In the genomic region with DNA sequence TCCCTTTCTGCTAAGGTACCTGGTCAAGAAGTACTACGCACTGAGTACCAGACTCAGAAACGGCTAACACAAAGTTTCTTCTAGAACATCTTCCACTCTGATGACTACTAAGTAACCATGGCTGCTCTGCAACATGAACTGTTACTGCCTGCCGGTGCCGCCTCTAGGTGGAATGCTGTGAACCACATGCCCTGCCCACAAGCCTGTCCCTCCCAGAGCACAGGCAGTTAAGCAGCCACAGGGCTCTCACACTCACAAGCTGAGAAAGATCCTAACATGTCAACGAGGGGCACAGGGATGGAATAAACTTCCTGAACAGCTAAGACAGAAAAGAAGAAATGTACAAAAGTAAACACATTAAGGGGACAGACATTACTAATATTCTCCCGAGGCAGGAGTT, we compare ENCODE assay signal across 13 mouse cellular contexts. TPM values are rescaled to one million over a fixed set of nuclear protein-coding genes. Genes with fewer than 3 reads are reported as not detected.
DNase-seq lines count a peak whose midpoint lies in the region; ATAC-seq and TF ChIP-seq lines count a peak whose summit lies in the region.
"Had no signal": no experiment of that assay in that cellular context is flagged by ENCODE, and none has a peak within 500 bp of the region (broad histone marks: within the 10 kb centered on the region; RNA-seq: fewer than 3 reads in every experiment).

No protein-coding gene starts in this region.

- 62% methylated on average over 6 of the region's 6 CpGs for WGBS in embryonic facial prominence, embryonic 13.5 days
- 81% methylated on average over 6 of the region's 6 CpGs for WGBS in embryonic facial prominence, embryonic 10.5 days
- WGBS in kidney, postnatal 0 days = 63% methylated on average over 6 of the region's 6 CpGs

- H3K4me3 ChIP-seq in embryonic facial prominence, embryonic 13.5 days = no peak overlapping the region
- no peak overlapping the region for H3K4me3 ChIP-seq in embryonic facial prominence, embryonic 10.5 days
- no peak overlapping the region for H3K4me3 ChIP-seq in kidney, postnatal 0 days (replicated peaks; ENCODE audit: low read depth, low read length)
- H3K4me3 ChIP-seq: lung, embryonic 15.5 days had no signal

- no peak for ATAC-seq in embryonic facial prominence, embryonic 13.5 days (ENCODE audit: insufficient number of reproducible peaks, insufficient read depth, low FRiP score, low TSS enrichment, low read depth)
- ATAC-seq in kidney, postnatal 0 days (replicated peaks; ENCODE audit: low FRiP score, low read depth) = no peak
- ATAC-seq: hindbrain, postnatal 0 days had no signal

- no peak overlapping the region for H3K4me2 ChIP-seq in embryonic facial prominence, embryonic 13.5 days
- no peak overlapping the region for H3K4me2 ChIP-seq in kidney, postnatal 0 days (ENCODE audit: low read length)
- H3K4me2 ChIP-seq: lung, embryonic 15.5 days had no signal

- DNase-seq in embryonic facial prominence, embryonic 10.5 days (ENCODE audit: low spot score) = no peak
- peak; percentile 18 for DNase-seq in kidney, postnatal 0 days (ENCODE audit: low spot score)
- no peak for DNase-seq in kidney, adult 9 months
- DNase-seq in urinary bladder, postnatal 14 days (ENCODE audit: low spot score) = peak; percentile 43
- no peak for DNase-seq in urinary bladder, postnatal 10 days (ENCODE audit: low spot score)
- no peak for DNase-seq in adrenal gland, postnatal 36 days
- DNase-seq in gastrocnemius, adult 8-10 months (ENCODE audit: low spot score in 2 of 2) = no peak
- DNase-seq: cerebellum, postnatal 25 days; right cerebral cortex, postnatal 25 days had no signal

- no peak overlapping the region for H3K9ac ChIP-seq in embryonic facial prominence, embryonic 13.5 days
- no peak overlapping the region for H3K9ac ChIP-seq in kidney, postnatal 0 days (ENCODE audit: low read depth, low read length)
- H3K9ac ChIP-seq: lung, embryonic 15.5 days had no signal

- H3K27ac ChIP-seq in embryonic facial prominence, embryonic 13.5 days = peak overlapping the region; percentile 28; the same call in 1 of the 2 replicates
- H3K27ac ChIP-seq in embryonic facial prominence, embryonic 10.5 days (replicated peaks) = no peak overlapping the region
- no peak overlapping the region for H3K27ac ChIP-seq in kidney, postnatal 0 days
- H3K27ac ChIP-seq: hindbrain, postnatal 0 days; lung, embryonic 15.5 days had no signal

- no peaks in the 10 kb centered on the region for H3K9me3 ChIP-seq in embryonic facial prominence, embryonic 13.5 days
- H3K9me3 ChIP-seq in embryonic facial prominence, embryonic 10.5 days = no peaks in the 10 kb centered on the region
- H3K9me3 ChIP-seq in kidney, postnatal 0 days (replicated peaks; ENCODE audit: low read length) = no peaks in the 10 kb centered on the region
- H3K9me3 ChIP-seq: G1E; lung, embryonic 15.5 days had no signal

- peaks cover 51% of the 10 kb centered on the region for H3K36me3 ChIP-seq in embryonic facial prominence, embryonic 13.5 days
- H3K36me3 ChIP-seq in embryonic facial prominence, embryonic 10.5 days (replicated peaks) = peaks cover 76% of the 10 kb centered on the region
- H3K36me3 ChIP-seq in kidney, postnatal 0 days (ENCODE audit: insufficient read depth, low read length) = peaks cover 36% of the 10 kb centered on the region

- TF ChIP-seq CTCF in kidney, postnatal 0 days (IDR thresholded peaks at IDR 0.05; ENCODE audit: low read depth) = no peak

- H3K4me1 ChIP-seq in embryonic facial prominence, embryonic 13.5 days = peaks cover 28% of the 10 kb centered on the region
- peaks cover 15% of the 10 kb centered on the region; the same call in 1 of the 2 replicates for H3K4me1 ChIP-seq in embryonic facial prominence, embryonic 10.5 days
- peaks cover 19% of the 10 kb centered on the region for H3K4me1 ChIP-seq in kidney, postnatal 0 days (replicated peaks; ENCODE audit: insufficient read depth, low read length)

- H3K27me3 ChIP-seq in embryonic facial prominence, embryonic 13.5 days = no peaks in the 10 kb centered on the region
- H3K27me3 ChIP-seq in embryonic facial prominence, embryonic 10.5 days (replicated peaks; ENCODE audit: low read depth, poor library complexity, severe bottlenecking) = no peaks in the 10 kb centered on the region
- H3K27me3 ChIP-seq in kidney, postnatal 0 days (ENCODE audit: insufficient read depth, low read length) = no peaks in the 10 kb centered on the region
- H3K27me3 ChIP-seq: lung, embryonic 15.5 days had no signal

RNA-seq across cellular contexts. Expression of a gene that starts 10.4 kb away (rescaled TPM):
- polyA plus RNA-seq in embryonic facial prominence, embryonic 13.5 days (2015; fragmentation: Nextera tagmentation; extraction: Ambion mirVana) = 439 and 458 TPM in 2 replicates
- polyA plus RNA-seq in embryonic facial prominence, embryonic 10.5 days (2016; fragmentation: Nextera tagmentation; extraction: Ambion mirVana) = 400 and 407 TPM in 2 replicates
- polyA plus RNA-seq in kidney, postnatal 0 days (2015; fragmentation: Nextera tagmentation; extraction: Ambion mirVana) = 453 and 458 TPM in 2 replicates
- total RNA-seq in adrenal gland, postnatal 36 days (2021) = 100 to 1,000 TPM; 372 to 394 TPM
- total RNA-seq in gastrocnemius, adult 8-10 months (2022) = 100 to 1,000 TPM; 211 to 247 (median 228) TPM

RNA-seq across cellular contexts. Expression of a gene that starts 53.1 kb away (rescaled TPM):
- polyA plus RNA-seq in embryonic facial prominence, embryonic 13.5 days (2015; fragmentation: Nextera tagmentation; extraction: Ambion mirVana) = 9.7 and 12.4 TPM in 2 replicates
- polyA plus RNA-seq in embryonic facial prominence, embryonic 10.5 days (2016; fragmentation: Nextera tagmentation; extraction: Ambion mirVana) = 12.4 and 12.6 TPM in 2 replicates
- 4.9 and 5.2 TPM in 2 replicates for polyA plus RNA-seq in kidney, postnatal 0 days (2015; fragmentation: Nextera tagmentation; extraction: Ambion mirVana)
- 10 to 100 TPM; 14.4 to 20.7 TPM for total RNA-seq in adrenal gland, postnatal 36 days (2021)
- 10 to 100 TPM in 1 of 4 experiments, 1 to 10 TPM in 3; 9.5 to 11.2 (median 9.8) TPM for total RNA-seq in gastrocnemius, adult 8-10 months (2022)

Comparison
In these comparisons a context has a peak if more than half of its experiments do, and no peak if none do; other contexts are left out.
1. DNase-seq: peak in kidney, postnatal 0 days (single experiment) and urinary bladder, postnatal 14 days (single experiment); none in embryonic facial prominence, embryonic 10.5 days (single experiment), kidney, adult 9 months (single experiment), urinary bladder, postnatal 10 days (single experiment), adrenal gland, postnatal 36 days (0 of 2) and gastrocnemius, adult 8-10 months (0 of 2).